Mouse (Mus musculus) intestine, embryonic 16.5 days (tissue): ENCODE data around the gene Hpf1. TPM values are rescaled to one million over a fixed set of nuclear protein-coding genes. Genes with fewer than 3 reads are reported as not detected.

Experiments
- polyA plus RNA-seq: library from polyadenylated mRNA; unstranded; fragments of >200 nt; fragmentation: Nextera tagmentation; extraction: Ambion mirVana; gene quantifications from 2 replicates; pipeline ENCODE4 v1.2.1, GENCODE M21; 2015

Hpf1 gene
- polyA plus RNA-seq, 1 experiment from 2014 or later: 79.9 TPM

Other genes starting within 250 kb of the Hpf1 start
- gene Clcn3, start 92.9 kb downstream of the Hpf1 start, polyA plus RNA-seq: 30.2 and 30.4 TPM in 2 replicates
- gene Nek1, start 102.8 kb downstream of the Hpf1 start, polyA plus RNA-seq: 13.4 and 17.1 TPM in 2 replicates